Mouse (Mus musculus) heart, adult 2 months (tissue): ENCODE measurements at regions not wholly inside any gene's neighbourhood (a gene's known extent, or its start where the extent isn't known, plus 50 kb on each side); places are given as distances from the start of the nearest gene placed in this dataset.

ENCODE experiments used
- CTCF ChIP-seq: fragments of 200-600 bp; IDR thresholded peaks from 2 replicates; pipeline ENCODE4 v1.8.1; 2022; ENCODE audit warnings: antibody characterized with exemption, mild to moderate bottlenecking, moderate library complexity
- EP300 ChIP-seq: fragments of 200-500 bp; IDR thresholded peaks from 2 replicates; pipeline ENCODE4 v1.6.1; 2011; ENCODE audit warnings: low read depth, low read length, control low read depth; ENCODE audit not compliant: insufficient read depth
- POLR2A ChIP-seq: fragments of 200-500 bp; IDR thresholded peaks from 2 replicates; pipeline ENCODE4 v1.6.1; 2011; ENCODE audit warnings: mild to moderate bottlenecking, low read depth, low read length, control low read depth; ENCODE audit not compliant: insufficient read depth

DNA sequence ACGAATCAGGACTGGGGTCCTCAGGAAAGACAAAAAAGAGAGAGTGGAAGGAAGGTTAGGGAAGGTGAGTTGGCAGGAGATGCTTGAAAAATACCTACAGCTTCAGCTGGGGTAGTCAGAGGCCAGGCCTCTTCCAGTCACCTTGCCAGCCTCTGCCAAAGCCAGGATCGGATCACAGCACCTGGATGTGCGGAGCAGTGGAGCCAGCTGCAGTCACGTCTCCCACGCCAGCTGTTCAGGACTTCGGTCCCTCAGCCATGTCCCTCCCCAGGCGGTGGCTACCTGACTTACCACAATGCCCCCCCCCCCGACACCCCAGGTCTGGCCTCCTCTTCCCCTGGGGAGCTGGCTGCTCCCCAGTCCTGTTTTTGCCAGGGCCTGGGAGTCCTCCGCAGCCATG, 134.3 kb upstream of the Bcor start:
- no peak for TF ChIP-seq CTCF
- TF ChIP-seq EP300: no peak
- no peak for TF ChIP-seq POLR2A
